Mouse (Mus musculus) myocyte (in vitro differentiated cells): ENCODE results near the gene Agap1. TPM values are rescaled to one million over a fixed set of nuclear protein-coding genes. Genes with fewer than 3 reads are reported as not detected.

Source experiments
- H3K27me3 ChIP-seq: one replicate; pipeline ENCODE4 v1.6.1; 2011; ENCODE audit not compliant: control insufficient read depth, insufficient read depth, insufficient read length
- H3K36me3 ChIP-seq: one replicate; pipeline ENCODE4 v1.6.1; 2011; ENCODE audit not compliant: control insufficient read depth, insufficient read depth
- H3K4me2 ChIP-seq: one replicate; pipeline ENCODE4 v1.6.1; 2011; ENCODE audit warnings: low read depth, control low read depth
- H3K4me3 ChIP-seq: one replicate; pipeline ENCODE4 v1.5.1; 2011; ENCODE audit warnings: mild to moderate bottlenecking, control low read depth, moderate library complexity
- H3K79me2 ChIP-seq: one replicate; pipeline ENCODE4 v1.6.1; 2011; ENCODE audit not compliant: control insufficient read depth, insufficient read depth
- H3ac ChIP-seq: one replicate; pipeline ENCODE4 v1.6.1; 2011; ENCODE audit not compliant: control insufficient read depth, insufficient read length
- CEBPB ChIP-seq: IDR thresholded peaks from 2 replicates; pipeline ENCODE4 v1.6.1; 2011; ENCODE audit warnings: mild to moderate bottlenecking, moderate library complexity; ENCODE audit not compliant: poor library complexity, insufficient read depth, severe bottlenecking
- E2F4 ChIP-seq: IDR thresholded peaks from one replicate; pipeline ENCODE4 v1.6.1; 2011; ENCODE audit warnings: mild to moderate bottlenecking, control low read depth, moderate library complexity; ENCODE audit not compliant: insufficient read depth
- MAX ChIP-seq: IDR thresholded peaks from one replicate; pipeline ENCODE4 v1.6.1; 2011; ENCODE audit warnings: low read depth, mild to moderate bottlenecking, control low read depth
- MYOD1 ChIP-seq, 3 experiments: IDR thresholded peaks; one replicate each; pipeline ENCODE4 v1.6.1; 2011; ENCODE audit warnings: control low read depth in 2 of 3, low read depth in 2 of 3, mild to moderate bottlenecking in 2 of 3, moderate library complexity in 1 of 3; ENCODE audit not compliant: insufficient read length in 2 of 3, control insufficient read depth in 1 of 3
- MYOG ChIP-seq, 3 experiments: IDR thresholded peaks; one replicate each; pipeline ENCODE4 v1.6.1; 2011; ENCODE audit warnings: control low read depth in 2 of 3, low read depth in 2 of 3, mild to moderate bottlenecking in 2 of 3; ENCODE audit not compliant: insufficient read length in 2 of 3, control insufficient read depth in 1 of 3, insufficient read depth in 1 of 3
- POLR2A ChIP-seq: IDR thresholded peaks from one replicate; pipeline ENCODE4 v1.6.1; 2011; ENCODE audit warnings: low read depth, mild to moderate bottlenecking, control low read depth, moderate library complexity; ENCODE audit not compliant: insufficient read length
- POLR2AphosphoS2 ChIP-seq: IDR thresholded peaks from one replicate; pipeline ENCODE4 v1.6.1; 2011; ENCODE audit warnings: low read depth, control low read depth; ENCODE audit not compliant: insufficient read length
- REST ChIP-seq: IDR thresholded peaks from one replicate; pipeline ENCODE4 v1.6.1; 2011; ENCODE audit warnings: mild to moderate bottlenecking, control low read depth, moderate library complexity; ENCODE audit not compliant: insufficient read depth, insufficient read length
- SRF ChIP-seq: IDR thresholded peaks from one replicate; pipeline ENCODE4 v1.6.1; 2011; ENCODE audit warnings: low read depth; ENCODE audit not compliant: control insufficient read depth, insufficient read length
- TCF12 ChIP-seq: IDR thresholded peaks from one replicate; pipeline ENCODE4 v1.6.1; 2011; ENCODE audit warnings: mild to moderate bottlenecking, control low read depth; ENCODE audit not compliant: poor library complexity, insufficient read depth, severe bottlenecking
- TCF3 ChIP-seq: IDR thresholded peaks from one replicate; pipeline ENCODE4 v1.6.1; 2011; ENCODE audit warnings: low read depth, control low read depth; ENCODE audit not compliant: insufficient read length
- USF1 ChIP-seq: IDR thresholded peaks from one replicate; pipeline ENCODE4 v1.6.1; 2011; ENCODE audit warnings: low read depth, mild to moderate bottlenecking, control low read depth, moderate library complexity
- polyA plus RNA-seq: library from polyadenylated mRNA; unstranded; fragments of >200 nt; fragmentation: generic; extraction: Trizol; gene quantifications from one replicate; pipeline ENCODE4 v1.2.1, GENCODE M21; 2012; ENCODE audit warnings: missing spikeins

Gene Agap1
- polyA plus RNA-seq, 1 experiment: 48.9 TPM

DNA sequence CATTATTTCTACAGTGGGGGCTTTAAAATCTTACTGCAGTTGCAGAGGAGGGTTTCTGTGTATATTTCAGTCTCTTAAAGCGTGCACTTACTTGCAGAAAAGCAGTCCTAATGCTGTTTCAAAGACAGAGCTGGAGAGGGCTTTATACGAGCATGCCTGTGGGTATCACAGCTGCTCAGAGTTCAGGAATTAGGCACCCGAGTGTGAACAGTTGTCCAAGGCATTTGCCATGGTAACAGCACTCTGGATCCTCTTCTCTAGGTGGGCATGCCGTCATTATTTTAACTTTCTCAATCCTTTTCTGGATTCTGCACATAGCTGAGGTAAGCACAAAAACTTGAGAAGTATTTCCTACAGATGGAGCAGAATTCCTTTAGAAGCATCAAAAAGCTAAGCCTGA, 321.1 kb downstream of the Agap1 start:
- no peak overlapping the region for H3K4me3 ChIP-seq
- no peaks in the 10 kb centered on the region for H3K79me2 ChIP-seq
- H3K36me3 ChIP-seq: no peaks in the 10 kb centered on the region
- TF ChIP-seq POLR2AphosphoS2 (no peak), SRF (no peak), MYOD1 (IDR thresholded peaks at IDR 0.05; ENCODE audit: control insufficient read depth in 1 of 3, insufficient read length in 2 of 3, low read depth in 2 of 3) (peak in 2 of 3 experiments; percentile 44 to 48), TCF3 (no peak), TCF12 (no peak), MAX (no peak), USF1 (no peak), REST (no peak), CEBPB (no peak), POLR2A (no peak), E2F4 (no peak), MYOG (IDR thresholded peaks at IDR 0.05; ENCODE audit: control insufficient read depth in 1 of 3, insufficient read depth in 1 of 3, insufficient read length in 2 of 3, low read depth in 2 of 3) (peak in 2 of 3 experiments; percentile 16 to 79)
- H3K4me2 ChIP-seq: no peak overlapping the region
- H3K27me3 ChIP-seq: no peaks in the 10 kb centered on the region
- H3ac ChIP-seq: no peak overlapping the region

DNA sequence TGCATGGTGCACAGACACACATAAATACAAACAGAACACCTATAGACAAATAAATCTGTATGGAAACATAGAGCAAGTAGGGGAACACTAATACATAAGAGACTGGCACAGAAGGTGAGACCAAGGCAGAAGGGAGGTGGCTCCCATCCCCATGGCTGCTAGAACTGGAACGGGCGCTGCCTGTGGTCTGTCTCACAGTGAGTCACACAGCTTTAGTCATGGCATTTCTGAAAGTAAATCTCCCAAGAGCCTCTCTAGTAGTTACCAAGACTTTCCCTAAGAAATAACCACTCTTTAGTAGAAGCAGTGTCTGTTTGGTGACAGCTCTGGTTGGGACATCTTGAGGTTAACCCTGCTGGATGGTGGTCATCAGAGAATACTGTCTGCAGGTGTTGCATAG, 326.1 kb downstream of the Agap1 start:
- Histone ChIP-seq H3ac (no peak overlapping the region), H3K36me3 (no peaks in the 10 kb centered on the region), H3K4me2 (peak overlapping the region; percentile 13), H3K79me2 (no peaks in the 10 kb centered on the region), H3K27me3 (no peaks in the 10 kb centered on the region), H3K4me3 (no peak overlapping the region)
- TF ChIP-seq TCF3: no peak
- TF ChIP-seq MYOG (IDR thresholded peaks at IDR 0.05; ENCODE audit: control insufficient read depth in 1 of 3, insufficient read depth in 1 of 3, insufficient read length in 2 of 3, low read depth in 2 of 3): no peak
- TF ChIP-seq SRF: no peak
- no peak for TF ChIP-seq MYOD1 (IDR thresholded peaks at IDR 0.05; ENCODE audit: control insufficient read depth in 1 of 3, insufficient read length in 2 of 3, low read depth in 2 of 3)
- no peak for TF ChIP-seq POLR2A
- TF ChIP-seq E2F4: no peak
- no peak for TF ChIP-seq CEBPB
- TF ChIP-seq TCF12: no peak
- TF ChIP-seq USF1: no peak
- no peak for TF ChIP-seq REST

DNA sequence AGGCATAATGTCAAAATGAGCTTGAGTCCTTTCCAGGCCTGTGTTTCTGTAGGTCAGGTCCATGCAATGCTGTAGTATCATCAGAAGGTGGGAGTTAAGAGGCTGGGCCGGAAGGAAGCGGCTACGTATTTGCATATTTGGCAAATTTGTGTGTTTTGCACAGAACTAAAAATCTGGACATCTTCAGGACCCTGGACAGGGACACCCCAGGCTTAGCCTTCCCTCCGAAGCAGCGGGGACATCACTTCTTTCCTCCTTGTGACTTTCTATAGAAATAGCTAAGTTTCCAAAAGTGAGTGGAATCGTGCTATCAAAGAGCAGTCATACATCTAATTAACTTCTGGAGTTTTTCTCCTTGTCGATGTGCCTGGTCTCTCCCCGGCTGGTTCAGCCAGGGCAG, 327.3 kb downstream of the Agap1 start:
- no peak overlapping the region for H3K4me2 ChIP-seq
- TF ChIP-seq MAX (no peak), REST (peak; percentile 69), POLR2A (no peak), TCF12 (no peak), POLR2AphosphoS2 (no peak)
- H3K79me2 ChIP-seq: no peaks in the 10 kb centered on the region
- no peaks in the 10 kb centered on the region for H3K36me3 ChIP-seq
- no peak overlapping the region for H3K4me3 ChIP-seq
- H3K27me3 ChIP-seq: no peaks in the 10 kb centered on the region
- H3ac ChIP-seq: no peak overlapping the region

- Histone ChIP-seq H3K27me3 (no peaks in the 10 kb centered on the region), H3ac (no peak overlapping the region), H3K4me3 (no peak overlapping the region), H3K4me2 (no peak overlapping the region), H3K79me2 (no peaks in the 10 kb centered on the region), H3K36me3 (peaks cover 13% of the 10 kb centered on the region)
- no peak for TF ChIP-seq USF1
These were observed 332.2 kb downstream of the Agap1 start for GRCm38 (mm10) chr1:89786793-89787192.

GRCm38 (mm10) chr1:89798724-89799123, 344.1 kb downstream of the Agap1 start:
- Histone ChIP-seq H3K4me3 (no peak overlapping the region), H3K79me2 (no peaks in the 10 kb centered on the region)
- no peak for TF ChIP-seq E2F4
- no peak for TF ChIP-seq USF1
- no peak for TF ChIP-seq POLR2A
- no peak for TF ChIP-seq TCF3
- no peak for TF ChIP-seq TCF12
- no peak for TF ChIP-seq SRF
- no peak for TF ChIP-seq MYOG (IDR thresholded peaks at IDR 0.05; ENCODE audit: control insufficient read depth in 1 of 3, insufficient read depth in 1 of 3, insufficient read length in 2 of 3, low read depth in 2 of 3)
- TF ChIP-seq MAX: no peak
- TF ChIP-seq MYOD1 (IDR thresholded peaks at IDR 0.05; ENCODE audit: control insufficient read depth in 1 of 3, insufficient read length in 2 of 3, low read depth in 2 of 3): no peak
- TF ChIP-seq REST: no peak
- no peak for TF ChIP-seq CEBPB
- TF ChIP-seq POLR2AphosphoS2: no peak

More at GRCm38 (mm10) chr1:89798724-89799123, 344.1 kb downstream of the Agap1 start:
- H3K27me3 ChIP-seq: no peaks in the 10 kb centered on the region
- no peak overlapping the region for H3ac ChIP-seq
- H3K4me2 ChIP-seq: no peak overlapping the region
- peaks cover 12% of the 10 kb centered on the region for H3K36me3 ChIP-seq
